Mouse (Mus musculus) left cerebral cortex, postnatal 10 days (tissue): ENCODE measurements at regions not wholly inside any gene's neighbourhood (a gene's known extent, or its start where the extent isn't known, plus 50 kb on each side); places are given as distances from the start of the nearest gene placed in this dataset.

ENCODE experiments used
- DNase-seq, 2 experiments: peaks; one replicate each; pipeline ENCODE4 v3.0.0; 2021 to 2022; ENCODE audit warnings: low spot score in 2 of 2, mixed read lengths in 1 of 2; ENCODE audit errors: extremely low spot score in 1 of 2
- intact Hi-C: fragments of 180-260 bp; cut with DNase I; formaldehyde crosslinking; loops from one replicate; pipeline ENCODE4 v1.15.1; 2025

DNA sequence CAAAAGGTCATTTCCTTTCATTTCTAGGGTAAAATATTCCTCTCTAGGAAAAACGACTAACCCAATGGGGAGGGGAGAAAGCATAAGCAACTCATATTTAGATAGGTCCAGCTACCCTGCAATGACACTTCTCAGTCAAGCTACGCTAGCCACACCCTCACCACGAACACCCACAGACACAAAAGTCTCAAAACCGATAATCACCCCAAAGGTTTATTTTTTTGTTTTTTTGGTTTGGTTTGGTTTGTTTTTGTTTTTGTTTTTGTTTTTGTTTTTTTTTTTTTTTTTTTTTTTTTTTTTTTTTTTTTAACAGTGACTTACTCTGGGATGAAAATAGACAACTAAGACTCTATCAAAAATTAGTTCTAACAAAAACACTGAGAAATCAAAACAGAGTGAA lies 196.3 kb upstream of the Atp2b1 start:
- intact Hi-C loops: no loop called here
- DNase-seq: no peak

DNA sequence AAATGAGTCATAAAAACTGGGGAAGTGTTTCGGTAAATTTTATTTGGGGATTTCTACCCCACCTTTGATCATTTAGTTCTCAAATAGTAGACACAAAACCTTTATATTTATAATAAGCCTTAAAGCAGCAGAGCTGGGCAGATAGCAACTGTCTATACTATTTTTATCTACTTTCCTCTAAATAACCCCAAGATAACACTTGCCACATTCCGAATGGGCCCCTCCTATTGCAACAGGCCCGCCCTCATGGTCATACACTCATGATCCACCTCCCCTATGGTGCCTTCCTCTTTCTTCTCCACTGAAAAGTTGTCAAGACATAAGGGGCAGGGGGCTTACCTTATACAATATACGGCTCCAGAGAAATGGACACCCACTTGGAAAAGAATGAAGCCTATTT lies 195.5 kb upstream of the Atp2b1 start:
- intact Hi-C loops: no loop called here
- no peak for DNase-seq

DNA sequence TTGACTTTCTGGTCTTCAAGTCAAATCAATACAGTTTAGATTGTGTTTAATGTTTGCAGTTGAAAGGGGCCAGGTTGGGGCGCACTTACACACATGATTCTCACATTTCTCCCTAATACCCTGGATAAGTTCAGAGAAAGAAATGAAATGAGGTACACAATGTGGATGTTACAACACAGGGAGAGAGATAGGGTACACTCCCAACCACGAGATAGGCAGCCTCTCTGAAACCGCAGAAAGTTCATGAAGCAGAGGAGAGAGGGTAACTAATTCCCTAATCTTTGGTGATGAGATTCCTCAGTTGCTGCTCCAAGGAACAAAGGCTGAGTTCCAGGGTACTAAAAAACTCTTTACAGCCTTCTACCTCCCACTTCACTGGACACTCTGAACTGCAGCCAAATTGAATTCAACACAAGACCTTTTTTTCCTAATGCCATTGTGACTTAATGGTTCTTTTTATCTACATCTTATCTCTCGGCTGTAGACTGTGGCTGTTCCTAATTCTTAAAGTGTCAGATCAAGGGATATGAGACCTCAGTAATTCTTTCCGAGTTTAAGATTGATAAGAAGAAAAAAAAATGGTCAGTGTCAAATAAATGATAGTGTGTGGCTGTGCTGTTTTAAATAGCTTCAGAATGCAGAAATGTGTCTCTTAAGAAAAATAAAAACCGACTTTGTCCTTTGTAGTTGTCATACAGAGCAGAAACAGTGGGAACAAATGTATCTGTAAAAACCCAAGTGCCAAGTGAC lies 193.8 kb upstream of the Atp2b1 start:
- no peak for DNase-seq

DNA sequence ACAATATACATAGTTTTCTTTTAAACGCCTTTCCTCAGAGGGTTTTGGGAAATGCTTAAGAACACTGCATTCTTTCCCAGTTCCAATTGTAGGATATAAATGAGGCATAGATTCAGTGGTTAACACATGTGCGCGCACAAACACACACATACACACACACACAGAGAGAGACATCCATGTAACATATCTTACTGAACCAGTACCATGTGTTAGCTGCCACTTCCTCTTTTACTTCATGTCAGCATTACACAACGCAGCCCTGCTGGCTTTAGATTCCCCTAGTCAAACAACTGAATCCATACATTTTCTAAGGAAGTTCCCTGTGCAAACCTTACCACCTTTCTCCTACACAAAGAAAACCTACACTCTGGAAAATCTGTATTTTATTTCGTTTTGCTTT lies 189.1 kb upstream of the Atp2b1 start:
- no peak for DNase-seq
- intact Hi-C loops: no loop called here

More for the DNA sequence above, 193.8 kb upstream of the Atp2b1 start:
- intact Hi-C loops: no loop called here

DNA sequence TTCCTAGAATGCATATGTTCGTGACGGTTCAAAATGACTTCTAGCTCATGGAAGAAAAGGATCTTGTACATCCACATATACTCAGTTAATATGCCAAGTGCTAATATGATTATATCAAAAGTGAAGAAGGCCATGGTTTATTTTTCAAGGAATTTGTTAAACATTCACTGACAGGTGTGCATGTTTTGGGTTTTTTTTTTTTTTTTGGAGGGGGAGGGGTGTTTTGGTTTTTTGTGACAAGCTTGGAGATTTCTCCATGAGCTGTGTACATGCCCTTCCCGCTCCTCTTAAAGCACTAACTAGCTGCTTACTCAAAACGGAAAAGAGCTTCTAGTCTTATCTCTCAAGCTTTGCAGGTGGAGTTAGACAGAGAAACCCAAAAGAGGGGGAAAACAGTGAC lies 187.1 kb upstream of the Atp2b1 start:
- DNase-seq: no peak
- intact Hi-C loops: no loop called here

DNA sequence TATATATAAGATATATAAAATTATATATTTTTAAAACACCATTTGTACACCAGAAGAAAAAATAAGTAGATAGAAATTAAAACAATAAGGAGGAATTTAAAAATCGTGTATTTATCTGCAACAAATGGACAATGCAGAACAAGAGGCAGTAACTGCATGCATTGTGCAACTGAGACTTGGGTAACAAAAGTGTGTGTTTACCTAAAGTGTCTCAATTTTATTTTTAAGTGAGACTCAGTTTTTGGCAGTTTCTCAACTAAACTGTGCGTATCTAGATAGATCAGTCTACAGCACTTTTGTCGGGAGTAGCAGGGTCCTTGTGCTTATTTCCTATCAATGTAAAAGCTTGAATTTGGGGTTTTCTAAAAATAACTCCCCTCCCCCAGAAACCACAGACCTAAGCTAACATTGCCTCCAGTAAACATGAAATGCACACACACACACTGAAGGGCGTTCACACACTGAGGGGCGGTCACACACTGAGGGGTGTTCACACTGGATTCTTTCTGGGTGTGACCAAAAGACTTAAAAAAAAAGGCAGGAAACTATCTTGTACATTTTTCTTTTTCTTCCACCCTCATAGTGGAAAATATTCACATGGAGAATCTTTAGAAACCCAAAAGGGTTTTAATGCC lies 185.7 kb upstream of the Atp2b1 start:
- DNase-seq: no peak
- intact Hi-C loops: no loop called here

DNA sequence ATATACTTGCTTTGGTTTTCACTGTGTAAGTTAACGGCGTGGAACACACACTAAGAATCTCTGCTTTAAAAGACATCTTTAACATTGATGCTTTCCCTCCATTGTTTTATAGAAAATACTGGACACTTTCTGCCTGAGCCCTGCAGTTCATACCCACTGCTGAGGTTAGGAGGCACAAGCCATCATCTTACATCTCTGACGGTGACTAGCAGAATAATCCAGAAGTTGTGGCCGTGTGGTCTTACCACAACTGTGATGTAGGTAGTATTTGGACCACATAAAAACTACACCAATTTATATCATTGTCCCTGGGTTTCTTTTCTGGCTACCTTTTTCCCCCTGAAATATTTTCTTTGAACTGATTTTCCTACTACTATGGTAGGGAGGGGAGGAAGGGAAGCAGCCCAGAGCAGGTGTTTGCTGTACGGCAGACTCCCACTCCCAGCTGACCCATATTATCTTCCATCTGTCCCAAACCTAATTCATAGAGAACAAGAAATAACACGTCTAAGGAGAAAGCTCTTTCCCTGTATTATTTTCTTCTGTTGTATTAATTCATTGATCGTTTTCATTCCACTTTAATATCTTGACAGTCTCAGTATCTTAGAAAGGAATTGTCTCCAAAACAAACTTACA lies 180.1 kb upstream of the Atp2b1 start:
- DNase-seq: no peak
- intact Hi-C loops: no loop called here

DNA sequence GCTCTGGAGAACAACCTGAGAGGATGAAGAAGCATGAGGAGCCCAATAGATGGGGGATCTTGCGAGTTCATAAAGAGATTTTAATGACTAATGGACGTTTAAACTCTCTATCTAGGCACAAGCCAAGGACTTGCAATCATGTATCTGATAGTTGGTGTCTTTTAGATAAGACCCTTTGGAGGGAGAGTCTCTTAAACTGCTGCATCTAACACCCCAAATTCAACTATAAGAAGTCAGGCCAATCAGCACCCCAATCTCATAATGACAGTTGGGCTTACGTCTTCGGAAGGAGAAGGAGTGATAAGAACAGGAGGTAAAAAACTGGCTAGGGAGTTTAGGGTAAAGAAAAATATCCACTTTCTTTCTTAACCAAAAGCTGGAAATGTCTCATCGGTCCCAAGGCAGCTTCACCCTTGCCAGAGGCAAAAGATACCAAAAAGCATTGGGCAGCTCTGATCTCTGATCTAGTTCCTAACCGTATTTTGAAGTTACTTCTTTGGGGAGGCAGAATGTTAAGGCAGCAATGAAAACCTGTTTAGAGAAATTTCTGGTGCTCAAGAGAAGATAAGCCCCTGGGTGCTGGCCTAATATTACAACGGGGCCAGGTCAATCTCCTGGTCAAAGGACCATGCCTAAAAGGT lies 173.6 kb upstream of the Atp2b1 start:
- no peak for DNase-seq
- intact Hi-C loops: no loop called here

DNA sequence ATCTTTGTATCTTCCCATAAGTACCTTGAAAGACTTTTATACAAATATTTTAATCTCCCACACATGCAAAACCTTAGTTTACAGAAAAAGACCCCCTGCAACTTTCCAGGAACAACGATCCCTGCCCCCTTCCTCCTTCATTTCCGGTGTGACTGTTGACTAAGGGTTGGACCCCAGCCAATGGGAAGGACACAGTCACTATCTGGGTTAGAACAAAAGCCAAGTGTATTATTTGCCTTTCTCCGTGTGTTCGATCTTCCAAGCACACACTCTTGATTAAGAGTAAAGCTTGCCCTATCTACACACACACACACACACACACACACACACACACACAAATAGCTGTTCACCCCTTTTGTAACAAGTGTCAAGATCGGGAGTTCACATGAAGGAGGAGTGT lies 172.8 kb upstream of the Atp2b1 start:
- intact Hi-C loops: no loop called here
- peak in 1 of 2 experiments; percentile 50 for DNase-seq

DNA sequence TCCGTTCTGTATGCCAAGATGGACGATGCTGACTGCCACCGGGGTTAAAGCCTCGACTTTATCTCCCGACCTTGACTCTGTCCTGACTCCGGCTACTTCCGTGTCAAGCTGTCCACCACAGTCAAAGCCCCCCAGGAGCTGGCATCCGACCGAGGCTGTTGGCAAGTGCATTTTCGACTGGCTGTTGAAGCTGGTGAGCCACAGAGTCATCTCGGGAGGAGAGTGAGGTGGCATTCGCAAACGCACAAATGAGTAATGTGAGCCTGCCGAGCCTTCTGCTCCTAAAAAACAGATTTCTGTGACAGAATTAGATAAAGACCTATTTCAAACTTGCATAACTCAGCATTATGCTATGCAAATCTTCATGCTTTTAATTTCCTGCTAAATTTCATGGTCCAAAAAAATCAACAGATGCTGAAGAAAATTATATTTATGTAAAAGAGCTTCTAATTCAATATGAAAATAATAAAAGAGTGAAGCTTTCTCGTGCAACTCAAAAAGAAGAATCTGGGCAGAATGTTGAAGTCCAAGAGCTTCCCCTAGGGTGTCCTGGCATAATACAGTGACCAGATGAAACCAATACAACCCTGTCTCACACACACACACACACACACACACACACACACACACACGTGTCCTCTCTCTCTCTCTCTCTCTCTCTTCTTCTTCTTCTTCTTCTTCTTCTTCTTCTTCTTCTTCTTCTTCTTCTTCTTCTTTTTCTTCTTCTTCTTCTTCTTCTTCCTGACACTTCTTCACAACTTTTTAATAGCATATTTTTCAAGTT lies 171.2 kb upstream of the Atp2b1 start:
- DNase-seq: peak; percentile 50 to 59
- intact Hi-C loops: no loop called here

DNA sequence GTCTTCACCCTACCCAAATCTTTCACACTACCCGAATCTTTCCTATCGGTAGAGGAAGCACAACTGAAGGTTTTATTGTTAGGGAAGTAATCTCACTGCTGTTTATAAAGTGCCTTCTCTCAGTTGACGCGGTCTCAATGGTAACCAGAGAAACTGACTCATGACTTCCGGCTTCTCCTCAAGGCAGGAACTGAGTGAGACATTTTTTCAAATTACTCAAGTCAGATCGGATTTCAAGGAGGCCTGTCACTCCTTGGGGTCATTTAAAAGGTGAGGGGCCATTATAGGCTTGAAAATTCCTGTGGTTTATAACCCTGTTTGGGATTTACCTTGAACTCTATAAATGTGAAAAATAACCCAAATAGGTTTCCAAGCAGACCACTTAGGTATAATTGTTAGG lies 170.0 kb upstream of the Atp2b1 start:
- intact Hi-C loops: no loop called here
- no peak for DNase-seq

DNA sequence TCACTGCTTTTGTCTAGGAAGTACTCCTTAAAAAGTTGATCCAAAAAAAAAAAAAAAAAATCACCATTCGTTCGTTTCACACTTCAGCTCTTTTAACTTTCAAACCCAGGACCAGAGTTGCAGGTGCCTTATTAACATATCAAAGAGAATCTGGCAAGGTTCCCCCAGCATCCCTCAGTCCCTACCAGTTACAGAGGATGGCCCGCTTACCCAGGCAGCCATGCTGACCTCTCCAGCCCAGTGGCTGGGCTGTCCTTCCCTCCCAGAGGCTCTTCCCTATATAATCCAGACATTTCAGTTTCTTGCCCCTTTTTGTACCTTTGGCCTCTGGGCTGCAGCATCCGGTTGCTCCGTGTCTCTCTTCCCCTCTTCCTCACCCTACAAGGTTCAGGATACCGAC lies 169.5 kb upstream of the Atp2b1 start:
- intact Hi-C loops: no loop called here
- no peak for DNase-seq

DNA sequence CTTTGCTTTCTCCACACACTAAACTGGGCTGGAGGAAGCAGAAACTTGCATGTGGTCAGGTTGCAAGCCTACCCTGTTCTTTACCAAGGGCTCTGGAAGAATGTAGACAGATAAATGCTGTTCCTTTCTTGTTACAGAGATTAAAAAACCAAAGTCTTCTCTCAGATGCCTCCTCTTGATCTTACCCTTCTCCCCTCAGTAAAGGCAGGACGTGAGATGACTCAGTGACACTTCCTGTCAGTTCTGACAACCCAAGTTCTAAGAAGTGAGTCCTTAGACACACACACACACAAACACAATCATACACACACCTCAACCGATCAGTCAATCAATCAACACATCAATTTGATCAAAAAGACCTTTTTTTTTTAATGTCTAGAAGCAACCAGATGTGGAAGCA lies 168.8 kb upstream of the Atp2b1 start:
- intact Hi-C loops: no loop called here
- no peak for DNase-seq

DNA sequence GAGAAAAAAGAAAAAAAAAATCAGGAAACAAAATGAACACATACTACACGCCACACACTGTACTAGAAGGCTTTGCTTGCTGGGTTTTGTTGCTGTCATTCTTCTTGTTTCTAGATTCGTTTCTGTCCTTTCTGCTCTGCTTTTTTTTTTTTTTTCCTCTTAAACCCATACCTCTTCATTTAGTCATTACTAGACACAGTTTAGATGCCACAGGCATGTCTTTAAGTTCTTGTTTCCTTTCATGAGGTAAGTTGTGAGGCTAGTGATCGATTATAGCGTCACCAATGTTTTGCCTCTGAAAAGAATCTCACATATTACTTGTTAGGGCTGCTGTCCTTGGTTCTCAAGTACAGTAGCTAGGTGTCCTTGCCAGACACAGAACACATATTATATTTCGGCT lies 168.3 kb upstream of the Atp2b1 start:
- no peak for DNase-seq

DNA sequence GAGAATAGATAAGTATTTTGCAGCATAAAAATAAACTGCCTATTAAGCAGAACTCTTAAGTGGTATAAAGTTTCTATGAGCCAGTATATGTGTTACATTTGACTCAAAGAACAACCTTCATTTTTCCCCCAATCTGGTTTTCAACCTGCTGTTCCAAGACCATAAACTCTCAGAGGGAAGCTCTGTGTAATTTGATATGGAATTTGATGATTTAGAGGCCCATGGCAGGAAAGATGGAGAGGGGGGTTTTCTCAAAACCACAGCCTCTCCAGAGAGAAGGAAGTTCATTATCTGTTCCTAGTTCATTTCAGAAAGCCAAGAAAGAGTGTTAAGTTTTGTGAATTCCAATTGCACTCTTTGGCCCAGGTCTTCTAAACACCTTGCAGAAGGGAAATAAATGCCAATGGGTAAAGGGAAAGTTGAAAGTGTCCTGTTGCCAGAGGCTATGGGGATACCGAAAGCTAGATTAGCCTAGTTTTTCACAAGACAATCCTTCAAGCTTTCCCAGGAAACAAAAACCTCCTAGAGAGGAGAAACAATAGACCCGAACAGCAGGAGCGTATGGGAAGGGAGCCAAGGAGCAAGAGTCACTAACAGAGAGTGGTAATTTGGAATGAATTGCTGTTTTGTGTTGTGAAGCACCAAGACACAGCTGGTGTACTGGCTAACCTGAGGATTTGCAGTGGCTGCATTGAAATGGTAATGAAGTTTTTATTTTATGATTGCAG lies 165.2 kb upstream of the Atp2b1 start:
- intact Hi-C loops: no loop called here
- DNase-seq: peak in 1 of 2 experiments; percentile 27

More for the DNA sequence above, 168.3 kb upstream of the Atp2b1 start:
- intact Hi-C loops: no loop called here

DNA sequence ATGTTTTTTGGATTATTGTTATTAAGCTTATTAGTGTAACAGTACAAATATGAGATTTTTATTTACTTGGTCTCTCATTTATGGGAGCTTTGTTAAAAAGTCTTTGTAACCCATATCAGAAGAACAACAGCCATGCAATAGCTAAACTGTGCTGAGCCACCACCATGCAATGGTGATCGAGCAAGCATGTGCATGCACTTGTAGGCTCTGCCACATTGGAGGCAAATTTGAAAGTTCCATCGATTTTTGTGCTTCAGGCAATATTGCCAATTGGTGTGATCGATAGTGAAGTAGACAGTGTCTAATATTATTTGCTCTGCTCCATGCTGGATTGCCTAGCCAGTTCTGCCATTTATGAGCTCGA lies 164.6 kb upstream of the Atp2b1 start:
- DNase-seq: no peak
- intact Hi-C loops: no loop called here

DNA sequence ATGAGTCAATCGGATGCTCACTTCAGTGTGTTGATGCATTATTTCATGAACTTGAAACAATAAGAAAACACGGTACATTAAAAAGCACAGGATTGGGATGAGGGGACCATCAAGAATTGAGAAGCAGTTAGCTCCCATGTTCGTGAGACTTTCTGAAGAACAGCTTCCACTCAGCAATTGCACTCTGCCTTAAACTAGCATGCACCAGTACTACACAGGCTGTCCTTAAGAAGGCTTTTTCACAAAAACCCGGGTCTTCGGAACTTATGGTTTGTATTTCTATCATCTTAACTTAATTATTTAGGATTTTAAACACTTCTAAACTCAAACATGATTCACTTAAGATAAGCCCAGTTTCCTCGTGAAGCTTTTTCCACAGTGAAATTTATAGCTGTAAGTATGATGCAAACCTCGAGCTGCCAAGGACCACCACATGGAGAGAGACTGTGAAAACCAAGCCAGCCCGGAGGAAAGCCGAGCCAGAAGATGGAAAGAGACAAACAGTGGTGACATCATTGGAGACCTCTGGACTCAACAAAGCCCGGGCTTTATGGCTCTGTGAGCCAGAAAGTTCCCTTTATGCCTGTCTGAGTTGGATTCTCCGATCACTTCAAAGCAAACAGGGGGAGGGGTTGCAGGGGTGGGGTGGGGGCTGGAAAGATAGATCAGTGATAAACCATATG lies 162.7 kb upstream of the Atp2b1 start:
- intact Hi-C loops: no loop called here
- no peak for DNase-seq

DNA sequence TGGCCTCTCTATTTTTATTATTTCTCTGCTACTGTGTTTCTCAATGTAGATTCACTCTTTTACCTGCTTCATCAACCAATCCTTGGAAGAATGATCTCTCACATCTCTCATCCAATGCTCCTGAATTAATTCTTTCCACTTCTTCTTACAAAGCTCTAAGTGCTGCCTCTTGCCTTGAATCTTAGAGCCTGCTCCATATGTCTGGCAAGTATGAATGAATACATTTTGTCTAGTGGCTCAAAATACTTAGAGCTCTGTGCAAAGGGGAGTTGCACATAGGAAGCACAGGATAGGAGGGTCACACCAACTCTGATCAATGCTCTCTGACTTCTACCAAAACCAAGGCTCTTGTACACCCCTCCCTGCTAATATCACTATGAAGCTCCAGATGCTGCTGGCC lies 153.1 kb upstream of the Atp2b1 start:
- no peak for DNase-seq
- intact Hi-C loops: no loop called here
